Mouse (Mus musculus): Measurements from ENCODE around the gene Kctd19. TPM values are rescaled to one million over a fixed set of nuclear protein-coding genes. Genes with fewer than 3 reads are reported as not detected.
A peak's percentile ranks its signal among the peaks of the same experiment; 100 is the strongest.

Gene Kctd19
- total RNA-seq, 2 experiments from 2014 or later, result not detected

DNA sequence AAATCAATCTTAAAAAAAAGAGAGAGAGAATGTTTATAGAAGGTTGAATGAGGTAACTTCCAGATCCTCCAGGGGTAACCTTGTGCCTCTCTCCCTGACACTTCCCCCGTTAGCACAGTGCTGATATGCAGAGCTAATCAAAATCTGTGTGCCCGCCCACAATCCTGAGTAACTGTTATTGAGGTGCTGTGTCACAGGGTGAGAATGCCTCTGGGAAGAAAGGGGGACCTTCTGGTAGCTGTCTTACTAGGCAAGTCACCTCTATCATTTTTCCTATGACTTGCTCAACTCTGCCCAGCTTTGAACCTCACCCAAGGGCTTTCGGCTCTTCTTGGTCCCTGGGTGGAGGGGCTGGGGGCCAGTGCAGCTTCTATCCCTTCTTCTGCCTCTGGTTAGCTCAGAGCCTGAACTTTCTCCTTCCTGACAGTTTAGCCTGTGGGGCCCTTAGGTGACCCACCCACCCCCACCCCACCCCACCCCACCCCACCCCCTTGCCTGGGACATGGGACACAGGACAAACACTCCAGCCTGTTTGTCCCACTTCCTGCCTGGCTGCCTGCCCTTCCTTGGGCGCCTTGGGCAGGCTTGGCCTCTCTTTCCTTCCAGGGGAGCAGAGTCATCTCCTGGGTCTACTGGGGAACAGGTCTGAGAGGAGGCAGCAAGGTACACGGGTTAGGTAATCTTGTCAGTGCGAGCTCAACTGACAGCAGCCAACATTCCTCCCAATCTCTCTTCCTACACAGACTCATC lies 73.2 kb downstream of the Kctd19 start:
- no peak for ATAC-seq (ENCODE audit: poor library complexity, severe bottlenecking)

DNA sequence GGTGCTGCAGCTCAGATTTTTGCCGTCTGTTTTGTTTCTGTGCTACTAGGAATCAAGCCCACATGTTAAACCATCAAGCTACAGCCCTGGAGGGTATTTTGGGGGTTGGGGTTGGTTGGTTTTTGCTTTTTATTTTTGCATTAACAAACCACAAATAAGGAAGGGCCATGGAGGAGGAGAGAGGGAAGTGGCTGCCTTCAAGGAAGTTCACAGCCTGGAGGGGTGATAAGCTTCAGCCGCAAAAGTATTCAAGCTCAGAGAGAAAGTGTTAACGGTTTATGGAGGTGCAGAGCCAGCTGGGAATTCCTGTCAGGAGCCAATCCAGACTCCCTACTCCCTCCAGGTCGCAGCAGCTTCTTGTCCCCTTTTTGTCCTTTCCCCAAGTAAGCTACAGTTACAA lies 74.3 kb downstream of the Kctd19 start:
- ATAC-seq (ENCODE audit: poor library complexity, severe bottlenecking), result peak; percentile 60

DNA sequence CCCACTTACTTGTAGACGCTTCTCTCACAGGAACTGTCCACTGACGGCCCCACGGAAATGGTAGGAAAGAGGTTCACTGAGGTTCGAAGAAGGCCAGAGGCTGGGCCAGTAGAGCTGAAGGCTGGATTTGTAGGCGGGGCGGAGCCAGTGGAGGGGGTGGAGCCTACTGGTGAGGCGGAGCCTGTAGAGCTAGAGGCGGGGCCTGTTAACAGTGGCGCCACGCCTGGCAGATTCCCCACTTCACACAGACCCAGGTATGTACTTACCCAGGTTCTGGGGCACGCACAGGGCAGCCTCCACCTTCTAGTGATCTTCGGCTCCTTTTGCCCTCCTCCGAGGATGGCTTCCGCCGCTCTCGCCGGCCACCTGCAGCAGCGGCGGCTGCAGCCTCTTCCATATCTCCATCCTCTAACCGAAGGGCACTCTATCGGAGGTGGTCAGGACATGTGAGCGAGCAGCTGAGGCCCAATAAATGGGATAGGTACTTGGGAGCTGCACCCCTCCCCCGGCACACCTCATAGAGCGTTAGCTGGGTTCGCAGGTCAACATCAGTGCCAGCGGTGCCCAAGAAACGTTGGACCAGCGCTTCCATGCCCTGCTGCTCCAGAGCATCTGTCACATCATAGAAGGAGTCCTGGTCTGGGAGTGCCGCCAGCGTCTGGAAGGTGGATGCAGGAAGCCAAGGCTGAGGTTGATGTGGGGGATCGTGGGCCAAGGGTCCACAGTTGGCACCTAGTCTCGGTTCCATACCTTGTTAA lies 76.8 kb downstream of the Kctd19 start:
- no peak for ATAC-seq (ENCODE audit: poor library complexity, severe bottlenecking)

Other genes with a start within 250 kb of the Kctd19 start
- 178 and 200 TPM in 2 replicates for gene Cbfb, start 242.8 kb downstream of the Kctd19 start, total RNA-seq (2015)
- gene Cbfb, start 242.8 kb downstream of the Kctd19 start, total RNA-seq (2017), result 204 and 207 TPM in 2 replicates
- gene D230025D16Rik, start 188.4 kb downstream of the Kctd19 start, total RNA-seq (2015), result 26.7 and 27.4 TPM in 2 replicates
- gene D230025D16Rik, start 188.4 kb downstream of the Kctd19 start, total RNA-seq (2017), result 22.5 and 27.8 TPM in 2 replicates
- gene B3gnt9, start 158.3 kb downstream of the Kctd19 start, total RNA-seq (2015), result 0.31 TPM in 1 of 2 replicates, not detected in the other
- gene B3gnt9, start 158.3 kb downstream of the Kctd19 start, total RNA-seq (2017), result 0.15 TPM in 1 of 2 replicates, not detected in the other
- gene Tradd, start 148.9 kb downstream of the Kctd19 start, total RNA-seq (2015), result 10.6 and 11.1 TPM in 2 replicates
- gene Tradd, start 148.9 kb downstream of the Kctd19 start, total RNA-seq (2017), result 13.3 and 13.5 TPM in 2 replicates
- 4.1 and 6.3 TPM in 2 replicates for gene Fbxl8, start 148.9 kb downstream of the Kctd19 start, total RNA-seq (2015)
- 3.3 and 3.6 TPM in 2 replicates for gene Fbxl8, start 148.9 kb downstream of the Kctd19 start, total RNA-seq (2017)
- gene Hsf4, start 143.7 kb downstream of the Kctd19 start, total RNA-seq (2015), result 0.22 TPM in 1 of 2 replicates, not detected in the other
- gene Hsf4, start 143.7 kb downstream of the Kctd19 start, total RNA-seq (2017), result not detected in 2 replicates
- not detected in 2 replicates for gene Nol3, start 137.4 kb downstream of the Kctd19 start, total RNA-seq (2015)
- 0.07 TPM in 1 of 2 replicates, not detected in the other for gene Nol3, start 137.4 kb downstream of the Kctd19 start, total RNA-seq (2017)
- gene 4931428F04Rik, start 123.6 kb downstream of the Kctd19 start, total RNA-seq (2015), result 0.14 and 1.1 TPM in 2 replicates
- gene 4931428F04Rik, start 123.6 kb downstream of the Kctd19 start, total RNA-seq (2017), result 0.18 and 0.94 TPM in 2 replicates
- gene Exoc3l, start 117.4 kb downstream of the Kctd19 start, total RNA-seq (2015), result 0.09 and 0.25 TPM in 2 replicates
- 0.26 TPM in 1 of 2 replicates, not detected in the other for gene Exoc3l, start 117.4 kb downstream of the Kctd19 start, total RNA-seq (2017)
- 75.8 and 76.8 TPM in 2 replicates for gene E2f4, start 115.8 kb downstream of the Kctd19 start, total RNA-seq (2015)
- gene E2f4, start 115.8 kb downstream of the Kctd19 start, total RNA-seq (2017), result 26.9 and 33.7 TPM in 2 replicates
- 0.46 and 0.58 TPM in 2 replicates for gene Elmo3, start 107.9 kb downstream of the Kctd19 start, total RNA-seq (2015)
- gene Elmo3, start 107.9 kb downstream of the Kctd19 start, total RNA-seq (2017), result 0.20 and 0.51 TPM in 2 replicates
- 0.89 and 1.8 TPM in 2 replicates for gene Lrrc29, start 87.2 kb downstream of the Kctd19 start, total RNA-seq (2015)
- gene Lrrc29, start 87.2 kb downstream of the Kctd19 start, total RNA-seq (2017), result 1.7 and 3.1 TPM in 2 replicates
- gene Tmem208, start 87.1 kb downstream of the Kctd19 start, total RNA-seq (2015), result 65.7 and 72.3 TPM in 2 replicates
- 33.0 and 40.9 TPM in 2 replicates for gene Tmem208, start 87.1 kb downstream of the Kctd19 start, total RNA-seq (2017)
- gene Fhod1, start 65.5 kb downstream of the Kctd19 start, total RNA-seq (2015), result 10.9 and 12.6 TPM in 2 replicates
- 5.1 and 7.2 TPM in 2 replicates for gene Fhod1, start 65.5 kb downstream of the Kctd19 start, total RNA-seq (2017)
- gene Slc9a5, start 64.7 kb downstream of the Kctd19 start, total RNA-seq (2015), result 0.56 and 0.87 TPM in 2 replicates
- gene Slc9a5, start 64.7 kb downstream of the Kctd19 start, total RNA-seq (2017), result 0.73 and 0.77 TPM in 2 replicates
- 0.22 TPM in 1 of 2 replicates, not detected in the other for gene Plekhg4, start 40.2 kb downstream of the Kctd19 start, total RNA-seq (2015)
- gene Plekhg4, start 40.2 kb downstream of the Kctd19 start, total RNA-seq (2017), result 0.11 and 0.16 TPM in 2 replicates
- 0.07 TPM in 1 of 2 replicates, not detected in the other for gene Lrrc36, start 69 bp upstream of the Kctd19 start, total RNA-seq (2015)
- gene Lrrc36, start 69 bp upstream of the Kctd19 start, total RNA-seq (2017), result not detected in 2 replicates
- gene Tppp3, start 58.0 kb upstream of the Kctd19 start, total RNA-seq (2015), result 2.5 and 2.9 TPM in 2 replicates
- gene Tppp3, start 58.0 kb upstream of the Kctd19 start, total RNA-seq (2017), result 6.5 and 13.4 TPM in 2 replicates
- 0.52 and 1.2 TPM in 2 replicates for gene Zdhhc1, start 83.4 kb upstream of the Kctd19 start, total RNA-seq (2015)
- gene Zdhhc1, start 83.4 kb upstream of the Kctd19 start, total RNA-seq (2017), result 0.20 and 0.92 TPM in 2 replicates
- not detected in 2 replicates for gene Hsd11b2, start 105.3 kb upstream of the Kctd19 start, total RNA-seq (2015)
- not detected in 2 replicates for gene Hsd11b2, start 105.3 kb upstream of the Kctd19 start, total RNA-seq (2017)
- gene Atp6v0d1, start 152.5 kb upstream of the Kctd19 start, total RNA-seq (2015), result 222 and 239 TPM in 2 replicates
- 86.2 and 101 TPM in 2 replicates for gene Atp6v0d1, start 152.5 kb upstream of the Kctd19 start, total RNA-seq (2017)
- gene Ripor1, start 191.8 kb upstream of the Kctd19 start, total RNA-seq (2015), result 13.5 and 16.9 TPM in 2 replicates
- gene Ripor1, start 191.8 kb upstream of the Kctd19 start, total RNA-seq (2017), result 1.6 and 2.6 TPM in 2 replicates
- gene Ctcf, start 223.1 kb upstream of the Kctd19 start, total RNA-seq (2015), result 97.0 and 98.3 TPM in 2 replicates
- 101 and 124 TPM in 2 replicates for gene Ctcf, start 223.1 kb upstream of the Kctd19 start, total RNA-seq (2017)
- not detected in 2 replicates for gene Agrp, start 223.9 kb upstream of the Kctd19 start, total RNA-seq (2015)
- not detected in 2 replicates for gene Agrp, start 223.9 kb upstream of the Kctd19 start, total RNA-seq (2017)